Mouse (Mus musculus) lung, adult 2 months (tissue): Measurements from ENCODE around the gene Zbtb20.

ENCODE experiments used
- CTCF ChIP-seq: fragments of 200-500 bp; IDR thresholded peaks from 2 replicates; pipeline ENCODE4 v1.5.1; 2011; ENCODE audit warnings: mild to moderate bottlenecking, low read length, control low read depth; ENCODE audit not compliant: insufficient read depth
- POLR2A ChIP-seq: fragments of 200-500 bp; IDR thresholded peaks from 2 replicates; pipeline ENCODE4 v1.6.1; 2011; ENCODE audit warnings: low read depth, mild to moderate bottlenecking, control low read depth, low read length, borderline replicate concordance; ENCODE audit errors: extremely low read depth

- no peak for TF ChIP-seq CTCF
- TF ChIP-seq POLR2A: no peak
Measured at GRCm38 (mm10) chr16:43438878-43439371, 563.2 kb downstream of the Zbtb20 start.
